Mouse (Mus musculus): ENCODE results near the gene Atp11a. TPM values are rescaled to one million over a fixed set of nuclear protein-coding genes. Genes with fewer than 3 reads are reported as not detected.

The Atp11a gene
- total and polyA plus RNA-seq, 3 experiments, result 20.9 to 39.7 TPM; not detected in 1

DNA sequence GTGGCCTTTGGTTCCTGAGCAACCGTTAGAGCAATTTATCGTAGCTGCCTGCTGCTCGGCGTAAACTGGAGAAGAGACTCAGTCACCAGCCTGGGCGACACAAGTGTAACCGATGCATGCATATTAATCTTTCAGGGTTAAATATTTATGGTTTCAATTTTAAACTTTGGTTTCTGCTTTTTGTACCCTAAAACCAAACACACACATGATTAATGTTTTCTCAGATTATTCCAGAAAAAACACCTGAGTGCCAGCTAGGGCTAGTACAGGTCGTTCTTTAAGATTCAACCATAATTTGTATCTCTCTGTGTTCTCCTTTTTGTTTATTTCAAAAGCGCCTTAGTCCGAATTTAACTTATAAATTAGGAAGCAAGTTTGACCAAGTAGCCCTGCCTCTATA lies 17.7 kb upstream of the Atp11a start:
- no peak for DNase-seq (ENCODE audit: low read depth, low spot score)
- Histone ChIP-seq H3K79me2 (ENCODE audit: control insufficient read depth, insufficient read depth, low read length, poor library complexity) (no peaks in the 10 kb centered on the region), H3K9ac (ENCODE audit: control insufficient read depth, low read depth, low read length, poor library complexity, severe bottlenecking) (no peak overlapping the region), H3K27ac (ENCODE audit: control insufficient read depth, low read depth, low read length) (no peak overlapping the region), H3K4me3 (ENCODE audit: control insufficient read depth in 1 of 2, insufficient read depth in 1 of 2, low read depth in 2 of 2, low read length in 2 of 2) (no peak overlapping the region), H3K27me3 (ENCODE audit: control insufficient read depth in 1 of 2, insufficient read depth in 2 of 2, low read length in 2 of 2) (peaks cover 9 to 15% of the 10 kb centered on the region in 2 experiments), H3K4me1 (ENCODE audit: control insufficient read depth in 1 of 2, insufficient read depth in 2 of 2, low read length in 2 of 2) (no peaks in the 10 kb centered on the region; a peak in 1 of 4 replicates), H3K9me3 (replicated peaks; ENCODE audit: insufficient read depth, low read length) (no peaks in the 10 kb centered on the region), H3K36me3 (ENCODE audit: control insufficient read depth in 1 of 2, insufficient read depth in 2 of 2, low read length in 2 of 2) (no peaks in the 10 kb centered on the region)
- TF ChIP-seq USF2 (IDR thresholded peaks at IDR 0.05; ENCODE audit: borderline replicate concordance in 1 of 2, insufficient read depth in 1 of 2, low read depth in 1 of 2, low read length in 2 of 2) (no peak), MXI1 (IDR thresholded peaks at IDR 0.05; ENCODE audit: low read depth, low read length) (no peak), MYB (IDR thresholded peaks at IDR 0.05; ENCODE audit: low read depth, low read length) (no peak), ZKSCAN1 (IDR thresholded peaks at IDR 0.05; ENCODE audit: low read depth, low read length) (no peak)

DNA sequence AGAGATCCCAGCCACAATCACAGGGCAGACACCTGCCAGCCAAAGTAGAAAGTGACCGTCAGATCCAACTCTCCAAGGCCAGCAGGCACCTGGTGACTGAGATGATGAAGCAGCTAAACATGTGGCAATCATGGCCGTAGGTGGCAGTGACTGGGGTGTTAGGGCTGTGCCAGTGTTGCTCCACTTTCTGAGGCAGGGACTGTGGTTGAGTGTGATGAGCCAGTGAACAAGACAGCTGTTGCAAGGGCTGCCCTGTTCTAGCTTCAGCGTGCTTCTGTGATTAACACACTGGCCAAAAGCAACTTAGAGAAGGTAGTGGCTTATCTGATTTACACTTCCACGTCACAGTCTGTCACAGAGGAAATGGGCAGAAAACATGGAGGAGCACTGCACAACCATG lies 13.4 kb upstream of the Atp11a start:
- no peaks in the 10 kb centered on the region for H3K36me3 ChIP-seq (ENCODE audit: control insufficient read depth in 1 of 2, insufficient read depth in 2 of 2, low read length in 2 of 2)
- H3K4me3 ChIP-seq (ENCODE audit: control insufficient read depth in 1 of 2, insufficient read depth in 1 of 2, low read depth in 2 of 2, low read length in 2 of 2), result no peak overlapping the region
- no peak overlapping the region for H3K9ac ChIP-seq (ENCODE audit: control insufficient read depth, low read depth, low read length, poor library complexity, severe bottlenecking)
- no peak for TF ChIP-seq RAD21 (IDR thresholded peaks at IDR 0.05; ENCODE audit: low read depth, low read length)
- TF ChIP-seq MYB (IDR thresholded peaks at IDR 0.05; ENCODE audit: low read depth, low read length), result no peak
- TF ChIP-seq SIN3A (IDR thresholded peaks at IDR 0.05; ENCODE audit: low read length), result no peak
- TF ChIP-seq POLR2AphosphoS2 (IDR thresholded peaks at IDR 0.05; ENCODE audit: low read length), result no peak
- no peak for TF ChIP-seq EP300 (IDR thresholded peaks at IDR 0.05; ENCODE audit: low read depth in 1 of 2, low read length in 2 of 2)
- H3K9me3 ChIP-seq (replicated peaks; ENCODE audit: insufficient read depth, low read length), result no peaks in the 10 kb centered on the region
- no peaks in the 10 kb centered on the region for H3K4me1 ChIP-seq (ENCODE audit: control insufficient read depth in 1 of 2, insufficient read depth in 2 of 2, low read length in 2 of 2)
- H3K27me3 ChIP-seq (ENCODE audit: control insufficient read depth in 1 of 2, insufficient read depth in 2 of 2, low read length in 2 of 2), result peaks cover 9 to 12% of the 10 kb centered on the region in 2 experiments
- DNase-seq (ENCODE audit: low read depth, low spot score), result no peak
- no peak overlapping the region for H3K27ac ChIP-seq (ENCODE audit: control insufficient read depth, low read depth, low read length)
- no peaks in the 10 kb centered on the region for H3K79me2 ChIP-seq (ENCODE audit: control insufficient read depth, insufficient read depth, low read length, poor library complexity)

DNA sequence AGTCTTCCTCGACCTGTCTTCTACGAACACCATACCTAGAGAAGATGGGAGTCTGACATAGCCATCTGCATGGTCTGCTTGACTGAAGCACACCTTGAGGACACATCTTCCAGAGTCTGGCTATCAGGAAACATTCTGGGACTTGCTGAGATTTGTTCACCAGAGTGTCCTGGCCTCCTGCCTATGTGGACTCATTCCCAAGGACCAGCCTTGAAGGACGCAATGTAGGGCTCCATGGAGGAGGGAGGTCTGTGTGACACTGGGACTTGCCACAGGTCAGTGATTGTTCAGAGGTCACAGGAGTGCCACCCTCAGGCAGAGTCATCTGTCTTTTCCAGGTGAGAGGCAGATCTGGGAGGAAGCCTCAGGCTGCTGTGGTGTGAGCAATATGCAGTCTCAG lies 8.6 kb upstream of the Atp11a start:
- H3K36me3 ChIP-seq (ENCODE audit: control insufficient read depth in 1 of 2, insufficient read depth in 2 of 2, low read length in 2 of 2), result no peaks in the 10 kb centered on the region
- TF ChIP-seq SMC3 (IDR thresholded peaks at IDR 0.05; ENCODE audit: low read depth, low read length) (no peak), NELFE (IDR thresholded peaks at IDR 0.05; ENCODE audit: low read depth, low read length) (no peak), ZKSCAN1 (IDR thresholded peaks at IDR 0.05; ENCODE audit: low read depth, low read length) (no peak), MYB (IDR thresholded peaks at IDR 0.05; ENCODE audit: low read depth, low read length) (no peak), ZNF384 (IDR thresholded peaks at IDR 0.05; ENCODE audit: low read depth, low read length) (no peak), NRF1 (IDR thresholded peaks at IDR 0.05; ENCODE audit: insufficient read depth, low read depth, low read length, poor library complexity, severe bottlenecking) (no peak), CHD2 (IDR thresholded peaks at IDR 0.05; ENCODE audit: low read length) (no peak), UBTF (IDR thresholded peaks at IDR 0.05; ENCODE audit: borderline replicate concordance, insufficient read depth, low read depth, low read length) (no peak), RAD21 (IDR thresholded peaks at IDR 0.05; ENCODE audit: low read depth, low read length) (no peak), GABPA (IDR thresholded peaks at IDR 0.05; ENCODE audit: low read depth, low read length) (no peak), POLR2AphosphoS2 (IDR thresholded peaks at IDR 0.05; ENCODE audit: low read length) (no peak), RCOR1 (IDR thresholded peaks at IDR 0.05; ENCODE audit: low read depth, low read length) (no peak), TAL1 (IDR thresholded peaks at IDR 0.05; ENCODE audit: low read length) (no peak), MAX (IDR thresholded peaks at IDR 0.05; ENCODE audit: low read length) (no peak), KAT2A (conservative IDR thresholded peaks at IDR 0.05; ENCODE audit: low read depth, low read length) (no peak), ELF1 (IDR thresholded peaks at IDR 0.05; ENCODE audit: low read depth, low read length) (no peak), SIN3A (IDR thresholded peaks at IDR 0.05; ENCODE audit: low read length) (no peak)
- DNase-seq (ENCODE audit: low read depth, low spot score), result no peak
- no peaks in the 10 kb centered on the region for H3K4me1 ChIP-seq (ENCODE audit: control insufficient read depth in 1 of 2, insufficient read depth in 2 of 2, low read length in 2 of 2)
- H3K27ac ChIP-seq (ENCODE audit: control insufficient read depth, low read depth, low read length), result no peak overlapping the region
- no peak overlapping the region for H3K4me3 ChIP-seq (ENCODE audit: control insufficient read depth in 1 of 2, insufficient read depth in 1 of 2, low read depth in 2 of 2, low read length in 2 of 2)
- no peaks in the 10 kb centered on the region for H3K79me2 ChIP-seq (ENCODE audit: control insufficient read depth, insufficient read depth, low read length, poor library complexity)
- H3K9me3 ChIP-seq (replicated peaks; ENCODE audit: insufficient read depth, low read length), result no peaks in the 10 kb centered on the region
- H3K9ac ChIP-seq (ENCODE audit: control insufficient read depth, low read depth, low read length, poor library complexity, severe bottlenecking), result no peak overlapping the region
- peaks cover 10 to 16% of the 10 kb centered on the region in 2 experiments for H3K27me3 ChIP-seq (ENCODE audit: control insufficient read depth in 1 of 2, insufficient read depth in 2 of 2, low read length in 2 of 2)
